Mouse (Mus musculus) liver, embryonic 14.5 days (tissue): ENCODE results near the gene Rad51b. TPM values are rescaled to one million over a fixed set of nuclear protein-coding genes. Genes with fewer than 3 reads are reported as not detected.

Experiments used
- ATAC-seq: fragments of 200-750 bp; cut with Nextera tagmentation; 2 replicates; pipeline ENCODE4 v1.8.0; 2017; ENCODE audit warnings: moderate number of reproducible peaks, mild to moderate bottlenecking, moderate library complexity; ENCODE audit not compliant: insufficient read depth
- DNase-seq, 3 experiments: peaks; one replicate each; pipeline ENCODE4 v3.0.0-alpha.2; 2012 to 2013; ENCODE audit warnings: low read depth in 3 of 3, low spot score in 3 of 3
- H3K27ac ChIP-seq: fragments of 300-500 bp; sonication (generic); 2 replicates; pipeline ENCODE4 v1.5.1; 2014; ENCODE audit warnings: moderate library complexity, mild to moderate bottlenecking, control low read depth, inconsistent platforms
- H3K27me3 ChIP-seq: fragments of 300-500 bp; sonication (generic); 2 replicates; pipeline ENCODE4 v1.6.1; 2014; ENCODE audit warnings: mild to moderate bottlenecking, low read length, moderate library complexity; ENCODE audit not compliant: control insufficient read depth, insufficient read depth
- H3K36me3 ChIP-seq: fragments of 300-500 bp; sonication (generic); replicated peaks from 2 replicates; pipeline ENCODE4 v1.6.1; 2014; ENCODE audit warnings: low read depth; ENCODE audit not compliant: control insufficient read depth, insufficient read depth
- H3K4me1 ChIP-seq, 2 experiments: fragments of 200-500 bp in 1 of 2; fragments of 300-500 bp in 1 of 2; sonication (generic) in 1 of 2; replicated peaks; 2 replicates each; pipeline ENCODE4 v1.6.1; 2012 to 2014; ENCODE audit warnings: antibody characterized with exemption in 1 of 2, inconsistent platforms in 1 of 2, low read length in 1 of 2; ENCODE audit not compliant: control insufficient read depth in 2 of 2, insufficient read depth in 2 of 2
- H3K4me2 ChIP-seq: fragments of 300-500 bp; sonication (generic); 2 replicates; pipeline ENCODE4 v1.6.1; 2014; ENCODE audit warnings: low read depth, mild to moderate bottlenecking, control low read depth, moderate library complexity
- H3K4me3 ChIP-seq, 2 experiments: fragments of 200-500 bp in 1 of 2; fragments of 300-500 bp in 1 of 2; sonication (generic) in 1 of 2; 2 replicates each; pipeline ENCODE4 v1.5.1; 2012 to 2014; ENCODE audit warnings: low read depth in 2 of 2, low read length in 2 of 2, mild to moderate bottlenecking in 2 of 2, control low read depth in 1 of 2, inconsistent platforms in 1 of 2, moderate library complexity in 1 of 2; ENCODE audit not compliant: insufficient read depth in 1 of 2
- H3K9ac ChIP-seq: fragments of 300-500 bp; sonication (generic); replicated peaks from 2 replicates; pipeline ENCODE4 v1.6.1; 2014; ENCODE audit warnings: mild to moderate bottlenecking, control low read depth, moderate library complexity
- H3K9me3 ChIP-seq: fragments of 300-500 bp; sonication (generic); 2 replicates; pipeline ENCODE4 v1.6.1; 2016; ENCODE audit warnings: low read length, mixed read lengths; ENCODE audit not compliant: control insufficient read depth
- CTCF ChIP-seq: IDR thresholded peaks from 2 replicates; pipeline ENCODE4 v1.5.1; 2016; ENCODE audit warnings: antibody characterized with exemption, low read depth, control low read depth
- EP300 ChIP-seq: IDR thresholded peaks from 2 replicates; pipeline ENCODE4 v1.6.1; 2016; ENCODE audit warnings: antibody characterized with exemption, low read depth
- WGBS: fragments of 180-500 bp; shearing (Covaris S2); extraction: QIAGEN DNeasy Blood & Tissue Kit; methylation state at CpG from one replicate; pipeline ENCODE4 v1.1.7; 2014; ENCODE audit not compliant: insufficient replicate concordance; 5-methylcytosine and 5-hydroxymethylcytosine counted together
- polyA plus RNA-seq, 2 experiments: library from polyadenylated mRNA; depleted of rRNA in 1 of 2; stranded (reverse) in 1 of 2; unstranded in 1 of 2; fragments of >200 nt; fragmentation: Nextera tagmentation in 1 of 2; extraction: Ambion mirVana in 1 of 2; gene quantifications; 2 replicates each; pipeline versions ENCODE4 v1.2.1 to v1.2.3; 2012 to 2014

Gene Rad51b
- polyA plus RNA-seq, 2 experiments, result 2.3 to 5.1 TPM

- WGBS, result 62% methylated on average over 2 of the region's 2 CpGs
- no peak for ATAC-seq
- H3K4me3 ChIP-seq, result no peak overlapping the region
Measured at GRCm38 (mm10) chr12:79780745-79781144, 483.7 kb downstream of the Rad51b start.

GRCm38 (mm10) chr12:79781788-79782187, 484.7 kb downstream of the Rad51b start:
- DNase-seq, result no peak
- Histone ChIP-seq H3K27ac (no peak overlapping the region), H3K27me3 (no peaks in the 10 kb centered on the region), H3K9me3 (no peaks in the 10 kb centered on the region; the same call in 1 of the 2 replicates), H3K9ac (no peak overlapping the region), H3K4me1 (no peaks in the 10 kb centered on the region), H3K4me2 (no peak overlapping the region), H3K4me3 (no peak overlapping the region), H3K36me3 (no peaks in the 10 kb centered on the region)
- TF ChIP-seq EP300 (no peak), CTCF (peak; percentile 59)
- no peak for ATAC-seq
- 69% methylated on average over 5 of the region's 5 CpGs for WGBS

More at GRCm38 (mm10) chr12:79780745-79781144, 483.7 kb downstream of the Rad51b start:
- DNase-seq, result no peak
- Histone ChIP-seq H3K9ac (no peak overlapping the region), H3K4me1 (no peaks in the 10 kb centered on the region), H3K4me2 (no peak overlapping the region), H3K9me3 (no peaks in the 10 kb centered on the region; the same call in 1 of the 2 replicates), H3K27me3 (no peaks in the 10 kb centered on the region), H3K27ac (no peak overlapping the region), H3K36me3 (no peaks in the 10 kb centered on the region)
- TF ChIP-seq EP300, result no peak
- TF ChIP-seq CTCF, result no peak

GRCm38 (mm10) chr12:79782444-79783117, 485.5 kb downstream of the Rad51b start:
- 80% methylated on average over 6 of the region's 6 CpGs for WGBS
- Histone ChIP-seq H3K4me1 (no peaks in the 10 kb centered on the region), H3K4me2 (no peak overlapping the region), H3K36me3 (no peaks in the 10 kb centered on the region), H3K27me3 (no peaks in the 10 kb centered on the region), H3K4me3 (no peak overlapping the region), H3K27ac (no peak overlapping the region), H3K9ac (no peak overlapping the region), H3K9me3 (no peaks in the 10 kb centered on the region; the same call in 1 of the 2 replicates)
- ATAC-seq (no peak), DNase-seq (no peak)
- TF ChIP-seq CTCF (peak; percentile 28; the same call in 1 of the 2 replicates), EP300 (no peak)

GRCm38 (mm10) chr12:79784159-79784558, 487.1 kb downstream of the Rad51b start:
- TF ChIP-seq EP300, result no peak
- no peak for TF ChIP-seq CTCF
- H3K9me3 ChIP-seq, result no peaks in the 10 kb centered on the region; the same call in 1 of the 2 replicates
- H3K4me1 ChIP-seq, result no peaks in the 10 kb centered on the region
- H3K27me3 ChIP-seq, result no peaks in the 10 kb centered on the region
- H3K4me2 ChIP-seq, result no peak overlapping the region
- no peak for ATAC-seq
- H3K4me3 ChIP-seq, result no peak overlapping the region
- WGBS, result 78% methylated on average over 7 of the region's 7 CpGs
- no peak overlapping the region for H3K9ac ChIP-seq
- H3K27ac ChIP-seq, result no peak overlapping the region
- no peaks in the 10 kb centered on the region for H3K36me3 ChIP-seq
- no peak for DNase-seq

- H3K9me3 ChIP-seq, result no peaks in the 10 kb centered on the region; the same call in 1 of the 2 replicates
Measured at GRCm38 (mm10) chr12:79785691-79786090, 488.6 kb downstream of the Rad51b start.

More at GRCm38 (mm10) chr12:79785691-79786090, 488.6 kb downstream of the Rad51b start:
- TF ChIP-seq CTCF (no peak), EP300 (no peak)
- DNase-seq, result no peak
- H3K4me2 ChIP-seq, result no peak overlapping the region
- H3K4me3 ChIP-seq, result no peak overlapping the region
- no peaks in the 10 kb centered on the region for H3K4me1 ChIP-seq
- no peak for ATAC-seq
- H3K9ac ChIP-seq, result no peak overlapping the region
- no peak overlapping the region for H3K27ac ChIP-seq
- WGBS, result 82% methylated on average over 3 of the region's 3 CpGs
- no peaks in the 10 kb centered on the region for H3K27me3 ChIP-seq
- no peaks in the 10 kb centered on the region for H3K36me3 ChIP-seq
